Mouse (Mus musculus) layer of hippocampus, adult 8-10 months (tissue): ENCODE results near the gene Pak1. TPM values are rescaled to one million over a fixed set of nuclear protein-coding genes. Genes with fewer than 3 reads are reported as not detected.

Experiments used
- DNase-seq, 2 experiments: peaks; one replicate each; pipeline ENCODE4 v3.0.0; 2022; ENCODE audit warnings: low spot score in 2 of 2
- total RNA-seq, 4 experiments: library from RNA; stranded (reverse); gene quantifications; 2 replicates each; pipeline ENCODE4 v1.2.4; 2022

The Pak1 gene
- total RNA-seq, 4 experiments from 2014 or later = 216 to 243 (median 233) TPM

GRCm38 (mm10) chr7:97777191-97777590 is 11.2 kb upstream of the Pak1 start:
- DNase-seq = no peak

- no peak for DNase-seq
Measured at GRCm38 (mm10) chr7:97780222-97780621, 8.1 kb upstream of the Pak1 start.

- no peak for DNase-seq
Measured at GRCm38 (mm10) chr7:97780815-97781214, 7.5 kb upstream of the Pak1 start.

- DNase-seq = no peak
Measured at GRCm38 (mm10) chr7:97781496-97781895, 6.8 kb upstream of the Pak1 start.

GRCm38 (mm10) chr7:97783523-97783922 is 4.8 kb upstream of the Pak1 start:
- no peak for DNase-seq

- DNase-seq = no peak
Measured at GRCm38 (mm10) chr7:97788669-97789483, 535 bp downstream of the Pak1 start.

- no peak for DNase-seq
Measured at GRCm38 (mm10) chr7:97790272-97790671, 1.9 kb downstream of the Pak1 start.

- DNase-seq = no peak
Measured at GRCm38 (mm10) chr7:97792324-97792723, 4.0 kb downstream of the Pak1 start.

GRCm38 (mm10) chr7:97803116-97803515 is 14.8 kb downstream of the Pak1 start:
- DNase-seq = no peak

- peak in 1 of 2 experiments; percentile 7 for DNase-seq
Measured at GRCm38 (mm10) chr7:97804245-97805066, 16.1 kb downstream of the Pak1 start.

GRCm38 (mm10) chr7:97805067-97805365 is 16.7 kb downstream of the Pak1 start:
- no peak for DNase-seq

GRCm38 (mm10) chr7:97809307-97809706 is 21.0 kb downstream of the Pak1 start:
- no peak for DNase-seq

- DNase-seq = no peak
Measured at GRCm38 (mm10) chr7:97821875-97822274, 33.5 kb downstream of the Pak1 start.

- no peak for DNase-seq
Measured at GRCm38 (mm10) chr7:97829091-97829490, 40.8 kb downstream of the Pak1 start.

GRCm38 (mm10) chr7:97830739-97831138 is 42.4 kb downstream of the Pak1 start:
- no peak for DNase-seq

- no peak for DNase-seq
Measured at GRCm38 (mm10) chr7:97832987-97833386, 44.6 kb downstream of the Pak1 start.

- DNase-seq = no peak
Measured at GRCm38 (mm10) chr7:97838574-97838973, 50.2 kb downstream of the Pak1 start.

GRCm38 (mm10) chr7:97841311-97841710 is 53.0 kb downstream of the Pak1 start:
- peak; percentile 33 to 51 for DNase-seq

GRCm38 (mm10) chr7:97842332-97842731 is 54.0 kb downstream of the Pak1 start:
- no peak for DNase-seq

GRCm38 (mm10) chr7:97842806-97843570 is 54.6 kb downstream of the Pak1 start:
- peak; percentile 76 to 84 for DNase-seq

GRCm38 (mm10) chr7:97844419-97844818 is 56.1 kb downstream of the Pak1 start:
- no peak for DNase-seq

GRCm38 (mm10) chr7:97845546-97845945 is 57.2 kb downstream of the Pak1 start:
- DNase-seq = no peak
